Mouse (Mus musculus): ENCODE measurements around the gene Oprm1. TPM values are rescaled to one million over a fixed set of nuclear protein-coding genes. Genes with fewer than 3 reads are reported as not detected.

Oprm1 gene
- polyA plus RNA-seq, 1 experiment from 2014 or later = not detected

- ATAC-seq (no peak), DNase-seq (ENCODE audit: low read depth, low spot score) (no peak)
- ChIA-PET CTCF (no interaction called here), POLR2A (no interaction called here)
- in situ Hi-C loops (cut with MboI; ENCODE audit: low pct_unique_long_range_greater_than_20kb) = no loop called here
- TF ChIP-seq CTCF (IDR thresholded peaks at IDR 0.05) = no peak
- H3K27me3 ChIP-seq = peaks cover 7% of the 10 kb centered on the region
Observed at GRCm38 (mm10) chr10:6930889-6931288, 172.6 kb downstream of the Oprm1 start.

GRCm38 (mm10) chr10:6934776-6935175 lies 176.5 kb downstream of the Oprm1 start:
- in situ Hi-C loops (cut with MboI; ENCODE audit: low pct_unique_long_range_greater_than_20kb) = no loop called here
- peak; percentile 44 for ATAC-seq
- CTCF ChIA-PET = no interaction called here

GRCm38 (mm10) chr10:6936671-6937425 lies 178.5 kb downstream of the Oprm1 start:
- ATAC-seq = no peak
- in situ Hi-C loops (cut with MboI; ENCODE audit: low pct_unique_long_range_greater_than_20kb) = no loop called here
- DNase-seq (ENCODE audit: low read depth, low spot score) = no peak
- TF ChIP-seq CTCF (IDR thresholded peaks at IDR 0.05) = no peak
- no peaks in the 10 kb centered on the region for H3K27me3 ChIP-seq
- CTCF ChIA-PET = no interaction called here
- POLR2A ChIA-PET = no interaction called here

More at GRCm38 (mm10) chr10:6934776-6935175, 176.5 kb downstream of the Oprm1 start:
- peaks cover 7% of the 10 kb centered on the region for H3K27me3 ChIP-seq
- DNase-seq (ENCODE audit: low read depth, low spot score) = no peak
- no peak for TF ChIP-seq CTCF (IDR thresholded peaks at IDR 0.05)
- POLR2A ChIA-PET = no interaction called here

GRCm38 (mm10) chr10:6953115-6953514 lies 194.8 kb downstream of the Oprm1 start:
- ChIA-PET POLR2A (no interaction called here), CTCF (no interaction called here)
- no peak for TF ChIP-seq CTCF (IDR thresholded peaks at IDR 0.05)
- in situ Hi-C loops (cut with MboI; ENCODE audit: low pct_unique_long_range_greater_than_20kb) = no loop called here
- no peak for DNase-seq (ENCODE audit: low read depth, low spot score)
- H3K27me3 ChIP-seq = peaks cover 5% of the 10 kb centered on the region
- ATAC-seq = peak; percentile 47

- DNase-seq (ENCODE audit: low read depth, low spot score) (no peak), ATAC-seq (no peak)
- peaks cover 7% of the 10 kb centered on the region for H3K27me3 ChIP-seq
- TF ChIP-seq CTCF (IDR thresholded peaks at IDR 0.05) = no peak
- ChIA-PET POLR2A (no interaction called here), CTCF (no interaction called here)
- in situ Hi-C loops (cut with MboI; ENCODE audit: low pct_unique_long_range_greater_than_20kb) = no loop called here
Observed at GRCm38 (mm10) chr10:6954533-6954932, 196.2 kb downstream of the Oprm1 start.

GRCm38 (mm10) chr10:6956357-6956756 lies 198.1 kb downstream of the Oprm1 start:
- DNase-seq (ENCODE audit: low read depth, low spot score) (no peak), ATAC-seq (no peak)
- POLR2A ChIA-PET = no interaction called here
- peaks cover 7% of the 10 kb centered on the region for H3K27me3 ChIP-seq
- TF ChIP-seq CTCF (IDR thresholded peaks at IDR 0.05) = no peak
- CTCF ChIA-PET = no interaction called here
- in situ Hi-C loops (cut with MboI; ENCODE audit: low pct_unique_long_range_greater_than_20kb) = no loop called here

GRCm38 (mm10) chr10:6958791-6959190 lies 200.5 kb downstream of the Oprm1 start:
- TF ChIP-seq CTCF (IDR thresholded peaks at IDR 0.05) = no peak
- H3K27me3 ChIP-seq = peaks cover 7% of the 10 kb centered on the region
- CTCF ChIA-PET = no interaction called here
- in situ Hi-C loops (cut with MboI; ENCODE audit: low pct_unique_long_range_greater_than_20kb) = no loop called here
- no peak for DNase-seq (ENCODE audit: low read depth, low spot score)
- no peak for ATAC-seq
- POLR2A ChIA-PET = no interaction called here

DNA sequence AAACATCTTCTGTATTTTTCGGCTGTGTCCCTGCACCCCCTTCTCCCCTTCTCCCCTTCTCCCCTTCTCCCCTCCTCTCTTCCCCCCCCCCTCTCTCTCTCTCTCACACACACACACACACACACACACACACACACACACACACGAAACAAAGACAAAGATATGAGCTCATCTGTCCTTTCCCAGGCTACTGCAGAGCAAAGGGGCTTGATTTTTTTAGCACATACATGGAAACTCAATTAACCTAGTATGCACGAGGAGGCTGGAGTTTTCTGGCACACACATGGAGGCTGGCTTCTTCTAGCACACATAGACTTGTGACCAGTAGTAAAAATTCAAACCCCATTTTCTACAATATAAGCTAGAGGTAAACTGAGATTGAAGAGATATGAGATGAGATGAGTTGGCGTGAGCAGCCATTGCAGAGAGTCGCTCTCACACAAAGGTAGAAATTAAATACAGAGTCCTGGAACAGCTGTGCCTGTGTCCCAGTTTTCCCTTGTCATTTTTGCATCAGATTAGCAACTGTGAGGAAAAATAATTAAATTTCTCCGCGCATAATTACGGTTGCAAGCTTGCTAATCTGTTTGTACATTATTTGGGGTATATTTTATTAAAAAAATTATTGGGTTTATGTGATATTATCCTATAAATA lies 209.4 kb downstream of the Oprm1 start:
- DNase-seq (ENCODE audit: low read depth, low spot score) (no peak), ATAC-seq (no peak)
- peaks cover 13% of the 10 kb centered on the region for H3K27me3 ChIP-seq
- ChIA-PET POLR2A (no interaction called here), CTCF (interaction anchor here (1.2 to 1.4 kb wide), 2 partner anchors 11 to 98 kb away, joined by 3 read pairs; no protein-coding TSS in a partner anchor)
- TF ChIP-seq CTCF (IDR thresholded peaks at IDR 0.05) = no peak
- in situ Hi-C loops (cut with MboI; ENCODE audit: low pct_unique_long_range_greater_than_20kb) = no loop called here

DNA sequence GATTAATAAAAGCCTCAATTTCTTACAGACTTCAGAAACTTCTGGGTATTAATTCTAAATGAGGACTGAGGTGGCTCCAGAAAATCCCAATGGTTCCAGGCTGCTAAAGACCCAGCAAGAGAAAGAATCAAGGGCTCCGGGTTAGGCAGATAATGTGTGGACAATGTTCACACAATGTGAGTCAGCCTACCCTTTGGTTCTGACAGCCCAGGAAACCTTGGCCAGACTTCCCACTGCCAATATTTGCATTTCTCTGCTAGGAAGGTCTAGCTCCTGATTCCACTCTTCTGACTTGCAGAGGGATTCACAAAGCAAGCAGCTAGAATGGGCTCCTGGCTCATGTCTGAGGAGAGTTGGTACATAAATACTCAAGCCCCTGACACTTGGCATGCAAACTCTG lies 210.0 kb downstream of the Oprm1 start:
- ChIA-PET CTCF (no interaction called here), POLR2A (no interaction called here)
- peaks cover 16% of the 10 kb centered on the region for H3K27me3 ChIP-seq
- in situ Hi-C loops (cut with MboI; ENCODE audit: low pct_unique_long_range_greater_than_20kb) = no loop called here
- ATAC-seq (no peak), DNase-seq (ENCODE audit: low read depth, low spot score) (no peak)
- TF ChIP-seq CTCF (IDR thresholded peaks at IDR 0.05) = no peak

DNA sequence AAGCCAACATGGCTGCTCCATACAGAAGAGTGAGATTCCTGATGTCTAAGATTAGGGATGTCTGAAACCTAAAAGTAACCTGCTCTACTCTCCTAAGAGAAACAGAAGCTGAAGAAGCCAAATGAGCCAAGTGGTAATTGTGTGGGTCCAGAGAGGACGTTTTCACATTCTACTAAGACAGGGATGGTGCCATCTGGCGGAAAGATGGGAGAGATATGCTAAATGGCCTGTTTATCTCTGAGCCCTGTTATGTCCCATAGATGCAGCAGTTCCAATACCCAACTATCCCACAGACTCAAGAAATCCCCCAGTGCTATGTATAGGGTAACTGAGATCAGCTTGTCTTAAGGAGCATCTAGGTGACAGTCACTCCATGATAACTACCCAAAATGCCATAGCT lies 219.5 kb downstream of the Oprm1 start:
- CTCF ChIA-PET = interaction anchor here (0.9 to 1.3 kb wide), 2 partner anchors 10 to 17 kb away, joined by 3 read pairs; no protein-coding TSS in a partner anchor
- TF ChIP-seq CTCF (IDR thresholded peaks at IDR 0.05) = no peak
- DNase-seq (ENCODE audit: low read depth, low spot score) (no peak), ATAC-seq (no peak)
- peaks cover 2% of the 10 kb centered on the region for H3K27me3 ChIP-seq
- POLR2A ChIA-PET = interaction anchor here (1.2 kb wide), 1 partner anchor 8 kb away, joined by 3 read pairs; no protein-coding TSS in a partner anchor
- in situ Hi-C loops (cut with MboI; ENCODE audit: low pct_unique_long_range_greater_than_20kb) = no loop called here

GRCm38 (mm10) chr10:6978733-6979132 lies 220.4 kb downstream of the Oprm1 start:
- in situ Hi-C loops (cut with MboI; ENCODE audit: low pct_unique_long_range_greater_than_20kb) = no loop called here
- TF ChIP-seq CTCF (IDR thresholded peaks at IDR 0.05) = no peak
- ATAC-seq = no peak
- POLR2A ChIA-PET = interaction anchor here (1.2 kb wide), 1 partner anchor 9 kb away, joined by 3 read pairs; no protein-coding TSS in a partner anchor
- H3K27me3 ChIP-seq = no peaks in the 10 kb centered on the region
- DNase-seq (ENCODE audit: low read depth, low spot score) = no peak
- CTCF ChIA-PET = interaction anchor here (1.3 kb wide), 1 partner anchor 11 kb away, joined by 3 read pairs; no protein-coding TSS in a partner anchor

All from Patski (cell line).